Mouse (Mus musculus) lung, adult 10 weeks (tissue): Measurements from ENCODE around the gene Samd9l. TPM values are rescaled to one million over a fixed set of nuclear protein-coding genes. Genes with fewer than 3 reads are reported as not detected.

ENCODE experiments used
- polyA plus RNA-seq: library from polyadenylated mRNA; stranded (reverse); fragments of 350-450 nt; fragmentation: Illumina TruSeq; extraction: RNeasy Lipid Tissue Mini Kit (QIAGEN cat#74804); gene quantifications from one replicate; pipeline ENCODE4 v1.2.3, GENCODE M21; 2014; ENCODE audit warnings: low read depth, low replicate concordance; ENCODE audit not compliant: insufficient read depth

Gene Samd9l
- 12.3 TPM for polyA plus RNA-seq

GRCm38 (mm10) chr6:3399340-3400068 lies at the start of gene Samd9l:
Gene Samd9l (minus strand): TSS chr6:3399572.

Other genes with a start within 250 kb of the Samd9l start
- gene Hepacam2, start 98.7 kb upstream of the Samd9l start, polyA plus RNA-seq: 3.0 TPM
- 11.7 TPM for gene Vps50, start 98.8 kb upstream of the Samd9l start, polyA plus RNA-seq